Mouse (Mus musculus) adrenal gland, adult 18-20 months (tissue): ENCODE data around the gene Rasl11b. TPM values are rescaled to one million over a fixed set of nuclear protein-coding genes. Genes with fewer than 3 reads are reported as not detected.

Experiments
- DNase-seq, 2 experiments: peaks; one replicate each; pipeline ENCODE4 v3.0.0; 2021 to 2022; ENCODE audit warnings: low spot score in 2 of 2
- total RNA-seq, 2 experiments: library from RNA; stranded (reverse); gene quantifications; 1 replicate in 1 of 2; 2 replicates in 1 of 2; pipeline ENCODE4 v1.2.3; 2021

Gene Rasl11b
- total RNA-seq, 2 experiments from 2014 or later, result 20.2 to 23.0 TPM

GRCm38 (mm10) chr5:74184607-74185006 is 10.5 kb upstream of the Rasl11b start:
- no peak for DNase-seq

DNA sequence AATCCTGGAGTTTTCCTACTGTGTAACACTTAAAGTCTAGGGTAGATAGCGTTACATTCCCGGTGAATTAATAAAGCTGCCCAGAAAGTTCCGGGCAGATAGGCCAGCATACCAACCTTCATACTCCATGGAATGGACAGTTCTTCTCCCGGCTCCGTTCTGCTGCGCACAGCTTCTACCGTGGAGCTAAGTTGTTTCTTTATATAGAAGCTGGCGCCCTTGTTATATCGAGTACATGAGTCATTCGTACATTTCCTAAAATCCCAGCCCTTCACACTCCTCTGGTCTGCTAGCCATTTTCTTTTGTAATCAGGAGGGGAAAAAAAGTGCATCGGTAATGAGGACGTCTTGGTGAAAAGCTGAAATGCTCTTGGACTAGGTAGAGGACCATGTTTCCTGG is 7.0 kb upstream of the Rasl11b start:
- no peak for DNase-seq

DNA sequence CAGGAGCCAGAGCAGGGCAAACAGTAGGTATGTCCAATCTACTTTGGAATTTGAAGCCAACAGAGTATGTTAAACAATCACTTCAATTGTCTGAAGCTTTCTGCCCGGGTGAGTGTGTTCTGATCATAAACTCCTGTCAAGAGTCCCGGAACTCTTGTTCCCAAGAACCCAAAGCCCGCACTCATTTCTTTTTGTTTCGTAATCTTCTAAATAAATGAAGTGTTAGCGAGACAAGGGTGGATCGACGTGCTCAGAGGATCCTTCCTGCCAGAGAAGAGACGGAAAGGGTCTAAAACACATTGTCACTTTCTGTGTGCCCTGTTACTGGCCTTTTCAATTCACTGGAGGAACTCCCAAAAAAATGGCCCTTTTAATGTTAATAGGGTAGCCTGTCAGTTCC is 6.2 kb upstream of the Rasl11b start:
- DNase-seq, result no peak

DNA sequence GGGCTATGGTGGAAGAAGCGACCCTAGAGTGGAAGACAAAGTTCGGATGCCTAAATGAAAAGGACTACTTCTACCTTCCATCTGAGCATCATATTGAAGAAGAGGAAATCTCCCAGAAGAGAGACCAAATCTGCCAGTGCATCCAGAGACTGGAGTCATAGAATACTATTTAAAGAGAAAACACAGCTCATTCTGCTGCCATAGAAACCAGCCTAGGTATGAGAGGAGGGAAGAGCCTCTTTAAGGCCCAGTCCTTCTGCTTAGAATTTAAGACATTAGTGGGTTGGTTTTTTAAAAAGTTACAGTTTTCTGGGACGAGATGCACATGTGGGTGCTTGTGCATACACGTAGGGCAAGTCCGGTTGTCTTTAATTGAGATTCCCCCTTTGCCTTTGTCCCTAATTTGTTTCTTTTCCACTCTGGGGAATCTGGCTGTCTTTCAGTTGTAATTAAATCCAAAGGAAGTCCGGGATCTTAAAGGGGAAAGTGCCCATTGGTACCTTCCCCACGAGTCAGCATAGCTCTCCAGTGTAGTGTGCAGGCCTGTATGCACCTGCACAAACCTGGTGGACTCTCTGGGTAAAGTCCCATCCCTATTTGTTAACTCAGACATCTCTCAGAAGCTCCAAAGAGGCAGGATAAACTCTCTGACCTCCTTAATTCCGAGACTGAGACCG is 5.5 kb upstream of the Rasl11b start:
- DNase-seq, result no peak

DNA sequence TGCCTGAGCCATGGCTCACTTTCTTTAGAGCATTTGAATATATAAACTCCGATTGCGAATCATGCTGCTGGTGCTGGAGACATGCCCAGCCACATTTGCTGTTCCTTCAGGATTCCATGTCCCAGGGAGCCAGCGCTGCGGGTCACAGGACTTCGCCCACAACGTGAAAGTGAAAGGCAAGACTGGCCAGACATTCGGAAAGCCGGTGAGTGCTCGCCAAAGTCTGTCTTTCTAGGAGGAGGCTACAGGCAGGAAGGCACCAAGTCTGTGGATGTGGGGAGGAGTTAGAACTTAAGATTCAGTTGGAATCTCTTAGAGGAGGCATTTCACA is 5.0 kb upstream of the Rasl11b start:
- DNase-seq, result no peak

GRCm38 (mm10) chr5:74190911-74191310 is 4.2 kb upstream of the Rasl11b start:
- DNase-seq, result no peak

DNA sequence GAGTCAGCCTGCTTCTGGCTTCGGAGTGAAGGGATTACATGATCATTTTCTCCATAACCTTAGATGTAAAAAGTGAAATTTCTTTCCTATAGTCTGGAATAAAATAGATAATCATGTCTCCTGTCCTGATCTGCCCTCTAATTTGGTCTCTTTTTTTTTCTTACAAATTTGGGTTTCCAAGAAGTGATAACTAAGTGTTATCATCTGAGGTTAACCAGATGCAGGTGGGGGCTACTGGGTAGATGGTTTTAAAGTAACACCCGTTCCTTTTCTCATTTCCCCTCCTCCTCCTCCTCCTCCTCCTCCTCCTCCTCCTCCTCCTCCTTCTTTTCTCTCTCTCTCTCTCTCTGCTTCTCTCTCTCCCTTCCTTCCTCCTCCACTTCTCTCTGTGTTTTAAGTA is 2.1 kb upstream of the Rasl11b start:
- no peak for DNase-seq

DNA sequence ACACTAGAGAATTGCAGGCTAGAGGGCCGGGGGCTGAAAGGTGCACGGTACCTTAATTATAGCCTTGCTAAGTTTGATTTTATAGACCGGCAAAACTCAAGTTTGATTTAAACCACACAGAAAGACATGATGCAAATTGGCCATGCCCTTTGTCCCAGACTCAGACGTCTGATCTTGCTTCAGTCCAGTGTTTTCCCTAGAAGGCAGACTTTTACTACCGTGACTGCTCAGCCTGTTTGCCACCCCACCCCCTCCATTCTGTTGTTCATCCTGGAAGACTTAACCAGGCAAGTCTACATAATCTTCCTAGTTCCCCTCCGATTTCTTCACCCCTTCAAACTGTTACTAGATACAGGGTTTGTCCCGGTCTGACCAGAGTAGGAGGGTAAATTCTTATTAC is 1.5 kb upstream of the Rasl11b start:
- DNase-seq, result no peak

DNA sequence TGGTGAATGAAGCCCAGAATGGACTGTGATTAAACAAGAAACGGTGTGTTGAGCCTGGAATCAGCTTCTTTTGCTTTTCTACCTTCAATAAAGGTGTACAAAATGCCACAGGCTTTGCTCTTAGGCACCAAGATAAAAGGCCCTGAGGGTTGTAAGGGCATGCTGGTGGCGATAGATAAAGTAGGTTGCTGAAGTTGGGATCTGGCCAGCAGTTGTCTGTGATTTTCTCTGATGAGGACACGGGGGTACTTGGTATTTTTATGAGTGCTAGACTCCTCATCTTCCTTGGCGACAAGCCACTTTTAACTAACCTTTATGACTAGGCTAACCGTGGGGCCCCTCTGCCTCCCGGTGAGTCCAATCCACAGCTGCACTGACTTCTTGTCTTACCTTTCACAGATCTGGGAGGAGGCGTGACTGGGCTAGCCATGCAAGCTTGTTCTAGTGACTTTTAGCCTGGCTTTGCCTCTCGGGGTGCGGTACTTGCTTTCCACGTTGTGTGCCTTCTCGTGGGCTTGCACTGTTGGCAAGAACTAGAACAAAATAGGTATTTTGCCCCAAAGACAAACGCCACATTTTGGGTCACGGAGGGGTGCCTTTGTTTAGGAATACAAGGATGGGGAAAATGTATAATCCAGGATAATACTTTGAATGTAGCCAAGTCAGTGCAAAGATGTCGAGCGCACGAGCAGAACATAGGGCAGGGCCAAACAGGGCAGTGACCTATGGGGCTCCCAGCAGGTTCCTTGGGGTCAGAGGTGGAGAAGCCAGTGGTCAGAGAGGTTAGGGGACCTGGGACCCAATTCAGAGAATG is 852 bp upstream of the Rasl11b start:
- no peak for DNase-seq

DNA sequence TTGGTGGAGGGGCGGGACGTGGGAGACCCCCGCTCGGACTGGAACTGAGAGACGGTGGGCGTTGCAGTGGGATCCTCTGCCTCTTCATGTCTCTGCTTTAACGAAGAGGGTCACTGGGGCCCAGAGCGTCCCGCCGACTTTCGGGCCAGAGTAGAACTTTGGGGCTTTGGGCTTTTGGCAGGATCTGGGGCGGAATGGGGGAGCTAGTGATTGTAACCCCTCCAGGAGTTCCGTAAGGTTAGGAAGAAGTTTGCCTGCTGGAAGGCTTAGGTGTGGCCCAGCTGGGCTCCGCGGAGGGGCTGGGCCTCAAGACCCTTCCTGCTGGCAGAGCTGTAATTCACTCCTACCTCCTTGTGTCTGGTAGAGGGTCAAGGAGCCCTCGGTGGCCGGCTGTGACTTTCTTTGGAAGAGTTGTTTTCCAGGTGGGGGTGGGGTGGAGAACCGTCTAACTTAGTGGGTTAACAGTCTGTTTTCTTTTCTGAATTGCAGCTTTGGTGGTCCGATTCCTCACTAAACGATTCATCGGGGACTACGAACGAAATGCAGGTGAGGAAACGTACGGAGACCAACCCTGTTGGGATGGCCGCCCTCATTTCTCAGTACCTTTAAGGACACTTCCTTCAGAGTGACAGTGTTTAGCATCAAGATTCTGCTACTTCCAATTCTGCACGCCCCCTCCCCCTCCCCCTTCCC is 674 bp downstream of the Rasl11b start:
- peak; percentile 25 to 36 for DNase-seq

DNA sequence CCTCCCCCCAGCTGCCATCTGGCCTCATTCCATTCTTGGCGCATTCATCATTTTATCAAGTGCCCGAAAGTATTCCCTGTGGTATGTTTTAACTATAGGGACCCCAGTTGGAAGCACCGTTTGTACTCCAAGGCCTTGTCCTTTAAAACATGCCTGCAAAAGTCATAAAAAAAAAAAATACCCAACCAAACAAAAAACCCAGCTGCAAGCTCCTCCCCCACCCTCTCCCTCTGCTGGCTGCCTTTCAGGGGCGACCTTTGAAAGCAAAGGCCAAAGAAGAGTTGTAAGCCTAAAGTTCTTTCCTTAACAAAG is 1.2 kb downstream of the Rasl11b start:
- DNase-seq, result no peak

GRCm38 (mm10) chr5:74197541-74198330 is 2.6 kb downstream of the Rasl11b start:
- no peak for DNase-seq

GRCm38 (mm10) chr5:74198446-74198845 is 3.4 kb downstream of the Rasl11b start:
- DNase-seq, result no peak

GRCm38 (mm10) chr5:74199793-74200192 is 4.7 kb downstream of the Rasl11b start:
- DNase-seq, result no peak

DNA sequence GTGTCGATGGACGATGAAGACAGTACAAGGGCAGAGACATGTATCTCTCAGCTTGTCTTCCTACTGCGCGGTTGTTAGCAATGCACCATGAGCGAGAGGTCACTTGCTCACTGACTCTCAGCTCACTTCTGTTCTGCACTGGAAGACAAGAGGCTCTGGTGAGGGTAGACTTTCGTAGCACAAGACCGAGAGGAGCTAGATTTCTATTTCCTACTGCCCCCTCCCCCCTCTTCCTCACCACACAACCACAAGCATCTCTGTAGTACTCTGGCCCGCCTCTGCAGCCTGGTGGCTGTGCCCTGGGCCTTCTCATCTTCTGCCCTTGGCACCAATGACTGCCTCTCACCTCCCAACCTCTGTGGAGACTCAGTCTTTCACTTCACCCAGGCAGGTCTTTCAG is 5.4 kb downstream of the Rasl11b start:
- DNase-seq, result no peak

DNA sequence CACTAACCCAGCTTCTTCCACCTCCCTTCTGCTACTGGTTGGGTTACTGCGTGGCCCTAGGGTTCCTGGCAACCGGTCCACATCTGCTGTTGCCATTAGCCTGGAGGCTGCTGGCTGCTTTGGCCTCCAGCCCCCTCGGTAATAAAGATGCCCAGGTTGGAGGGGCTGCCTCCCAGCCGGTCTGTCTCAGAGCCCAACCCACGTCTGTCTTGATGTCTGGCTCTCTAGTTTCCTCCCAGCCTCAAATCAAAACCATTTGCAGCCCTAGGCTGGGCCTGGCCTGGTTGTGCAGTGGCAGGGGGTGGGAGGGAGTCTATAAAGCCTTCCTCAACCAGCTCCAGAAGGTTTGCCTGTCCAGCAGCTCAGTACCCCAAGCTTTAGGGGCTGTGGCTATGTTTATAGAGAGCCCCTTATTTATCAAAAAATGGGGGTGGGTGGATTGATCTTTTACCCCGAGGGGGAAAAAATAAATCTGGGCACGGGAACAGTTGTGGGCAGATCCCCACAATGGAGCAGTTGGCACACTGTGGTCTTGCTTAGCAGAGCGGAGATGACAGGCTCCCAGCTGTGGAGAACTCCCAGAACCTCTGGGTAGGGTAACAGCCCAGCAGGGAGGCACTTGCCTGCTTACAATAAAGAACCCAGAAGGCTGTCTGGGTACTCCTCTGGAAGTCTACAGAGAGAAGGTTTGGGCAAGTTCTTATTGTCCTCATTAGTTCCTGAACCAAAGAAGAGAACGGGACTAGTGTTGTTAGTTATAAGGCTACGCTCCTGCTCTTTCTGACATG is 6.7 kb downstream of the Rasl11b start:
- no peak for DNase-seq

GRCm38 (mm10) chr5:74202515-74202914 is 7.4 kb downstream of the Rasl11b start:
- DNase-seq, result no peak

DNA sequence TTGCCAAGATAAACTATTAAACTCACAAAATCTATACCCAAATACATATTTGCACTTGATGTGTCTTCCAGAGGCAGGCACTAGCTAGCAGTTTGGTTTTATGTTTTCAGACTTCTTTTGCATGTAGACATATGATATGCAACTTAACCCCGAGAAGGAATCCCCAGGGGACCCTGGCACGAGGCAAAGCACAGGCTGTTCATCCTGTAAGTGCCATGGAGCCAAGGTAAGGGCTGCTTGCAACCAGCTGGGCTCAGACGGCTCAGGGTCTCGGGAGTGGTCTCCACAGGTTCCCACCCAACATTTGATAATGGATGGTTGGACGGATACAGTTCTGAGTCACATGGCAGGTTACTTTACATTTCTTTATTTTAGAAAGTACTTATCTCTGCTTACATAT is 9.4 kb downstream of the Rasl11b start:
- no peak for DNase-seq

DNA sequence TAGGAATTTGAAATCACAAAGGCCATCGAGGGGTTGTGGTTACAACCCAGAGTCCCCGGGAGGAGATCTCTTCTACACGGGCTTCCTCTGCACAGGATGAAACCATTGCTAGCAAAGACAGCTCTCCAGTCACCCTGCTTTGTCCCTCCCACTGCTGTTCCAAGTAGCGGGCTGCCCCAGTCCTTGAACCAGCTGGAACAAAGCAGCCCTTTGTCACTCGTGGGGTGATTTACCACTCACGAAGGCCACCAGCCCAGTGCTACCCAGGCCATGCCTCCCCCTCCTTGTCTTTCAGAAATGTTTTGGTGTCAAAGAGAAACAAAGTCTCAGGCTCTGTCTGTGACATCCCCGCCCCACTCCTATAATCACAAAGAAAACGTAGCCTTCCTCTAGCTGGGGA is 10.4 kb downstream of the Rasl11b start:
- DNase-seq, result peak in 1 of 2 experiments; percentile 38

GRCm38 (mm10) chr5:74206038-74206437 is 11.0 kb downstream of the Rasl11b start:
- DNase-seq, result no peak

- DNase-seq, result no peak
These were observed 11.6 kb downstream of the Rasl11b start for GRCm38 (mm10) chr5:74206649-74207048.
